Comparison of ENCODE assay signal across 14 mouse cellular contexts in genomic region chr5:137633397-137634084, GRCm38 (mm10). TPM values are rescaled to one million over a fixed set of nuclear protein-coding genes. Genes with fewer than 3 reads are reported as not detected.
DNase-seq lines count a peak whose midpoint lies in the region; ATAC-seq and TF ChIP-seq lines count a peak whose summit lies in the region.
"Had no signal": no experiment of that assay in that cellular context is flagged by ENCODE, and none has a peak within 500 bp of the region (broad histone marks: within the 10 kb centered on the region; RNA-seq: fewer than 3 reads in every experiment).

No protein-coding gene starts in this region.

- no peak for DNase-seq in hindbrain, embryonic 14.5 days (ENCODE audit: low spot score)
- no peak for DNase-seq in hindbrain, postnatal 0 days (ENCODE audit: low spot score)
- no peak for DNase-seq in midbrain, postnatal 0 days (ENCODE audit: low spot score)
- no peak for DNase-seq in right cerebral cortex, postnatal 10 days (ENCODE audit: low spot score in 2 of 2)
- no peak for DNase-seq in thymus, postnatal 10 days (ENCODE audit: low spot score in 2 of 2)
- DNase-seq: cerebellum, adult 18-20 months; heart, adult 18-20 months; heart, postnatal 14 days; spleen, adult 18-20 months had no signal

- peaks cover 48% of the 10 kb centered on the region for H3K36me3 ChIP-seq in hindbrain, embryonic 14.5 days (replicated peaks; ENCODE audit: control insufficient read depth, insufficient read depth)
- H3K36me3 ChIP-seq in hindbrain, postnatal 0 days (ENCODE audit: insufficient read depth, low read length), result peaks cover 34% of the 10 kb centered on the region
- H3K36me3 ChIP-seq in midbrain, embryonic 16.5 days (ENCODE audit: control insufficient read depth, insufficient read depth, low read length), result peaks cover 25% of the 10 kb centered on the region
- H3K36me3 ChIP-seq in midbrain, postnatal 0 days (ENCODE audit: insufficient read depth, low read length), result peaks cover 44% of the 10 kb centered on the region
- H3K36me3 ChIP-seq in limb, embryonic 15.5 days, result peaks cover 45% of the 10 kb centered on the region
- peaks cover 11% of the 10 kb centered on the region for H3K36me3 ChIP-seq in stomach, embryonic 16.5 days (ENCODE audit: control insufficient read depth, insufficient read depth, low read length)

- no peak overlapping the region for H3K4me3 ChIP-seq in hindbrain, embryonic 14.5 days (replicated peaks; ENCODE audit: low read length)
- no peak overlapping the region for H3K4me3 ChIP-seq in hindbrain, postnatal 0 days (ENCODE audit: low read length)
- H3K4me3 ChIP-seq in midbrain, embryonic 16.5 days (ENCODE audit: low read depth, low read length), result no peak overlapping the region
- H3K4me3 ChIP-seq in midbrain, postnatal 0 days (ENCODE audit: low read depth, low read length), result no peak overlapping the region
- H3K4me3 ChIP-seq in limb, embryonic 15.5 days, result no peak overlapping the region
- H3K4me3 ChIP-seq in stomach, embryonic 16.5 days (replicated peaks; ENCODE audit: low read length), result no peak overlapping the region

- H3K9ac ChIP-seq in hindbrain, embryonic 14.5 days, result peak overlapping the region; percentile 14; the same call in 1 of the 2 replicates
- no peak overlapping the region for H3K9ac ChIP-seq in hindbrain, postnatal 0 days (replicated peaks; ENCODE audit: low read length)
- 0 out of 2 replicates have a peak overlapping the region, but pooled peaks have one; percentile 8 for H3K9ac ChIP-seq in midbrain, embryonic 16.5 days (ENCODE audit: low read depth, low read length)
- H3K9ac ChIP-seq in midbrain, postnatal 0 days (replicated peaks; ENCODE audit: low read length, poor library complexity, severe bottlenecking), result no peak overlapping the region
- no peak overlapping the region for H3K9ac ChIP-seq in limb, embryonic 15.5 days
- peak overlapping the region; percentile 12 for H3K9ac ChIP-seq in stomach, embryonic 16.5 days (ENCODE audit: low read length)

- WGBS in hindbrain, embryonic 14.5 days, result 72% methylated on average over 12 of the region's 12 CpGs
- WGBS in hindbrain, postnatal 0 days, result 66% methylated on average over 12 of the region's 12 CpGs
- WGBS in midbrain, embryonic 16.5 days, result 78% methylated on average over 12 of the region's 12 CpGs
- WGBS in midbrain, postnatal 0 days, result 81% methylated on average over 12 of the region's 12 CpGs
- WGBS in limb, embryonic 15.5 days, result 67% methylated on average over 12 of the region's 12 CpGs
- WGBS in stomach, embryonic 16.5 days, result 74% methylated on average over 12 of the region's 12 CpGs

- no peaks in the 10 kb centered on the region for H3K27me3 ChIP-seq in hindbrain, embryonic 14.5 days (ENCODE audit: control insufficient read depth, insufficient read depth, low read length)
- H3K27me3 ChIP-seq in hindbrain, postnatal 0 days (ENCODE audit: insufficient read depth, low read length), result no peaks in the 10 kb centered on the region
- H3K27me3 ChIP-seq in midbrain, embryonic 16.5 days (ENCODE audit: control insufficient read depth, insufficient read depth, low read depth, low read length), result no peaks in the 10 kb centered on the region
- H3K27me3 ChIP-seq in midbrain, postnatal 0 days (ENCODE audit: insufficient read depth, low read length), result no peaks in the 10 kb centered on the region
- no peaks in the 10 kb centered on the region for H3K27me3 ChIP-seq in limb, embryonic 15.5 days
- no peaks in the 10 kb centered on the region for H3K27me3 ChIP-seq in stomach, embryonic 16.5 days (ENCODE audit: control insufficient read depth, insufficient read depth, low read length)

- H3K9me3 ChIP-seq in hindbrain, embryonic 14.5 days (ENCODE audit: control insufficient read depth, low read length), result no peaks in the 10 kb centered on the region
- H3K9me3 ChIP-seq in hindbrain, postnatal 0 days (ENCODE audit: low read length), result no peaks in the 10 kb centered on the region
- no peaks in the 10 kb centered on the region for H3K9me3 ChIP-seq in midbrain, embryonic 16.5 days (replicated peaks; ENCODE audit: control insufficient read depth, low read length, poor library complexity, severe bottlenecking)
- no peaks in the 10 kb centered on the region for H3K9me3 ChIP-seq in midbrain, postnatal 0 days (ENCODE audit: low read length)
- H3K9me3 ChIP-seq in limb, embryonic 15.5 days, result no peaks in the 10 kb centered on the region
- no peaks in the 10 kb centered on the region for H3K9me3 ChIP-seq in stomach, embryonic 16.5 days (replicated peaks; ENCODE audit: control insufficient read depth, low read length)

- TF ChIP-seq CTCF in hindbrain, postnatal 0 days (IDR thresholded peaks at IDR 0.05; ENCODE audit: low read depth), result no peak
- no peak for TF ChIP-seq CTCF in midbrain, postnatal 0 days (IDR thresholded peaks at IDR 0.05)

- no peak overlapping the region for H3K4me2 ChIP-seq in hindbrain, embryonic 14.5 days (replicated peaks)
- H3K4me2 ChIP-seq in hindbrain, postnatal 0 days (ENCODE audit: low read depth, low read length), result no peak overlapping the region
- no peak overlapping the region for H3K4me2 ChIP-seq in midbrain, embryonic 16.5 days (ENCODE audit: low read length)
- no peak overlapping the region for H3K4me2 ChIP-seq in midbrain, postnatal 0 days (ENCODE audit: low read depth, low read length, poor library complexity, severe bottlenecking)
- no peak overlapping the region for H3K4me2 ChIP-seq in limb, embryonic 15.5 days
- H3K4me2 ChIP-seq in stomach, embryonic 16.5 days (ENCODE audit: low read depth, low read length), result no peak overlapping the region

- H3K27ac ChIP-seq in hindbrain, embryonic 14.5 days, result no peak overlapping the region
- no peak overlapping the region for H3K27ac ChIP-seq in hindbrain, postnatal 0 days
- no peak overlapping the region for H3K27ac ChIP-seq in midbrain, embryonic 16.5 days (ENCODE audit: low read length)
- no peak overlapping the region for H3K27ac ChIP-seq in midbrain, postnatal 0 days (ENCODE audit: low read depth, low read length)
- 0 out of 2 replicates have a peak overlapping the region, but pooled peaks have one; percentile 3 for H3K27ac ChIP-seq in limb, embryonic 15.5 days
- H3K27ac ChIP-seq in stomach, embryonic 16.5 days (ENCODE audit: low read length), result no peak overlapping the region

- H3K4me1 ChIP-seq in hindbrain, embryonic 14.5 days (replicated peaks; ENCODE audit: control insufficient read depth, insufficient read depth, low read length), result peaks cover 30% of the 10 kb centered on the region
- H3K4me1 ChIP-seq in hindbrain, postnatal 0 days (ENCODE audit: insufficient read depth, low read length), result peaks cover 18% of the 10 kb centered on the region
- peaks cover 19% of the 10 kb centered on the region for H3K4me1 ChIP-seq in midbrain, embryonic 16.5 days (ENCODE audit: control insufficient read depth, insufficient read depth, low read length)
- H3K4me1 ChIP-seq in midbrain, postnatal 0 days (ENCODE audit: insufficient read depth, low read length), result peaks cover 10% of the 10 kb centered on the region
- peaks cover 38% of the 10 kb centered on the region for H3K4me1 ChIP-seq in limb, embryonic 15.5 days
- peaks cover 38% of the 10 kb centered on the region for H3K4me1 ChIP-seq in stomach, embryonic 16.5 days (ENCODE audit: control insufficient read depth, insufficient read depth, low read length)

- no peak for ATAC-seq in hindbrain, embryonic 14.5 days (ENCODE audit: low FRiP score)
- ATAC-seq in hindbrain, postnatal 0 days, result no peak
- no peak for ATAC-seq in midbrain, embryonic 16.5 days
- no peak for ATAC-seq in midbrain, postnatal 0 days (ENCODE audit: low FRiP score)
- no peak for ATAC-seq in limb, embryonic 15.5 days (ENCODE audit: insufficient number of reproducible peaks, low FRiP score, low TSS enrichment, low read depth)
- ATAC-seq in stomach, embryonic 16.5 days (ENCODE audit: insufficient read depth, low FRiP score), result no peak

RNA-seq across cellular contexts. Expression of gene Gm20605, which starts 4.6 kb away (rescaled TPM):
- polyA plus RNA-seq in hindbrain, embryonic 14.5 days (2014; fragmentation: Nextera tagmentation; extraction: Ambion mirVana), result 5.3 and 6.5 TPM in 2 replicates
- total RNA-seq in hindbrain, postnatal 0 days (2014; rRNA removed), result 3.4 and 4.1 TPM in 2 replicates
- 4.1 and 5.3 TPM in 2 replicates for polyA plus RNA-seq in hindbrain, postnatal 0 days (2015; fragmentation: Nextera tagmentation; extraction: Ambion mirVana)
- 8.2 and 9.2 TPM in 2 replicates for polyA plus RNA-seq in midbrain, embryonic 16.5 days (2015; fragmentation: Nextera tagmentation; extraction: Ambion mirVana)
- 0.99 and 4.1 TPM in 2 replicates for total RNA-seq in midbrain, postnatal 0 days (2014; rRNA removed)
- 4.4 and 6.5 TPM in 2 replicates for polyA plus RNA-seq in midbrain, postnatal 0 days (2015; fragmentation: Nextera tagmentation; extraction: Ambion mirVana)
- 8.0 and 8.5 TPM in 2 replicates for polyA plus RNA-seq in limb, embryonic 15.5 days (2015; fragmentation: Nextera tagmentation; extraction: Ambion mirVana)
- polyA plus RNA-seq in stomach, embryonic 16.5 days (2015; fragmentation: Nextera tagmentation; extraction: Ambion mirVana), result 9.4 and 12.2 TPM in 2 replicates

RNA-seq across cellular contexts. Expression of gene Lrch4, which starts 4.6 kb away (rescaled TPM):
- polyA plus RNA-seq in hindbrain, embryonic 14.5 days (2014; fragmentation: Nextera tagmentation; extraction: Ambion mirVana), result 19.0 and 23.4 TPM in 2 replicates
- 9.6 and 10.4 TPM in 2 replicates for total RNA-seq in hindbrain, postnatal 0 days (2014; rRNA removed)
- polyA plus RNA-seq in hindbrain, postnatal 0 days (2015; fragmentation: Nextera tagmentation; extraction: Ambion mirVana), result 12.3 and 14.6 TPM in 2 replicates
- 18.8 and 19.2 TPM in 2 replicates for polyA plus RNA-seq in midbrain, embryonic 16.5 days (2015; fragmentation: Nextera tagmentation; extraction: Ambion mirVana)
- total RNA-seq in midbrain, postnatal 0 days (2014; rRNA removed), result 13.1 and 14.5 TPM in 2 replicates
- 13.1 and 15.9 TPM in 2 replicates for polyA plus RNA-seq in midbrain, postnatal 0 days (2015; fragmentation: Nextera tagmentation; extraction: Ambion mirVana)
- 32.8 and 34.1 TPM in 2 replicates for polyA plus RNA-seq in limb, embryonic 15.5 days (2015; fragmentation: Nextera tagmentation; extraction: Ambion mirVana)
- 36.4 and 39.4 TPM in 2 replicates for polyA plus RNA-seq in stomach, embryonic 16.5 days (2015; fragmentation: Nextera tagmentation; extraction: Ambion mirVana)

RNA-seq across cellular contexts. Expression of gene Fbxo24, which starts 4.7 kb away (rescaled TPM):
- polyA plus RNA-seq in hindbrain, embryonic 14.5 days (2014; fragmentation: Nextera tagmentation; extraction: Ambion mirVana), result 0.12 TPM in 1 of 2 replicates, not detected in the other
- total RNA-seq in hindbrain, postnatal 0 days (2014; rRNA removed), result 0.25 and 0.26 TPM in 2 replicates
- 0.18 TPM in 1 of 2 replicates, not detected in the other for polyA plus RNA-seq in hindbrain, postnatal 0 days (2015; fragmentation: Nextera tagmentation; extraction: Ambion mirVana)
- 0.11 and 0.12 TPM in 2 replicates for polyA plus RNA-seq in midbrain, embryonic 16.5 days (2015; fragmentation: Nextera tagmentation; extraction: Ambion mirVana)
- total RNA-seq in midbrain, postnatal 0 days (2014; rRNA removed), result 0.28 TPM in 1 of 2 replicates, not detected in the other
- polyA plus RNA-seq in midbrain, postnatal 0 days (2015; fragmentation: Nextera tagmentation; extraction: Ambion mirVana), result 0.09 and 0.10 TPM in 2 replicates
- polyA plus RNA-seq in limb, embryonic 15.5 days (2015; fragmentation: Nextera tagmentation; extraction: Ambion mirVana), result 0.09 TPM in 1 of 2 replicates, not detected in the other
- 0.09 and 0.27 TPM in 2 replicates for polyA plus RNA-seq in stomach, embryonic 16.5 days (2015; fragmentation: Nextera tagmentation; extraction: Ambion mirVana)

RNA-seq across cellular contexts. Expression of gene Sap25, which starts 7.6 kb away (rescaled TPM):
- polyA plus RNA-seq in hindbrain, embryonic 14.5 days (2014; fragmentation: Nextera tagmentation; extraction: Ambion mirVana), result 4.9 and 5.8 TPM in 2 replicates
- 0.97 and 5.2 TPM in 2 replicates for total RNA-seq in hindbrain, postnatal 0 days (2014; rRNA removed)
- polyA plus RNA-seq in hindbrain, postnatal 0 days (2015; fragmentation: Nextera tagmentation; extraction: Ambion mirVana), result 2.9 and 3.7 TPM in 2 replicates
- polyA plus RNA-seq in midbrain, embryonic 16.5 days (2015; fragmentation: Nextera tagmentation; extraction: Ambion mirVana), result 5.9 and 6.7 TPM in 2 replicates
- 3.3 and 4.9 TPM in 2 replicates for total RNA-seq in midbrain, postnatal 0 days (2014; rRNA removed)
- polyA plus RNA-seq in midbrain, postnatal 0 days (2015; fragmentation: Nextera tagmentation; extraction: Ambion mirVana), result 3.2 TPM in 2 replicates
- polyA plus RNA-seq in limb, embryonic 15.5 days (2015; fragmentation: Nextera tagmentation; extraction: Ambion mirVana), result 4.8 and 6.0 TPM in 2 replicates
- polyA plus RNA-seq in stomach, embryonic 16.5 days (2015; fragmentation: Nextera tagmentation; extraction: Ambion mirVana), result 6.8 and 9.4 TPM in 2 replicates

RNA-seq across cellular contexts. Expression of gene Irs3, which starts 12.0 kb away (rescaled TPM):
- 0.15 TPM in 1 of 2 replicates, not detected in the other for polyA plus RNA-seq in hindbrain, embryonic 14.5 days (2014; fragmentation: Nextera tagmentation; extraction: Ambion mirVana)
- total RNA-seq in hindbrain, postnatal 0 days (2014; rRNA removed), result 0.40 and 1.4 TPM in 2 replicates
- 0.36 and 0.39 TPM in 2 replicates for polyA plus RNA-seq in hindbrain, postnatal 0 days (2015; fragmentation: Nextera tagmentation; extraction: Ambion mirVana)
- polyA plus RNA-seq in midbrain, embryonic 16.5 days (2015; fragmentation: Nextera tagmentation; extraction: Ambion mirVana), result 0.15 and 0.16 TPM in 2 replicates
- total RNA-seq in midbrain, postnatal 0 days (2014; rRNA removed), result 1.2 TPM in 1 of 2 replicates, not detected in the other
- polyA plus RNA-seq in midbrain, postnatal 0 days (2015; fragmentation: Nextera tagmentation; extraction: Ambion mirVana), result 0.27 and 0.37 TPM in 2 replicates
- polyA plus RNA-seq in limb, embryonic 15.5 days (2015; fragmentation: Nextera tagmentation; extraction: Ambion mirVana), result 0.19 and 0.38 TPM in 2 replicates
- 0.14 and 0.19 TPM in 2 replicates for polyA plus RNA-seq in stomach, embryonic 16.5 days (2015; fragmentation: Nextera tagmentation; extraction: Ambion mirVana)
- total RNA-seq: layer of hippocampus, postnatal 25 days; megakaryocyte progenitor cell, adult 5-6 weeks had no signal

Comparison
In these comparisons a context has a peak if more than half of its experiments do, and no peak if none do; other contexts are left out.
1. H3K9ac ChIP-seq: peak in hindbrain, embryonic 14.5 days (single experiment), midbrain, embryonic 16.5 days (single experiment) and stomach, embryonic 16.5 days (single experiment); none in hindbrain, postnatal 0 days (single experiment), midbrain, postnatal 0 days (single experiment) and limb, embryonic 15.5 days (single experiment).